Mouse (Mus musculus): ENCODE data around the gene Cacna1i. TPM values are rescaled to one million over a fixed set of nuclear protein-coding genes. Genes with fewer than 3 reads are reported as not detected.

Gene Cacna1i
- total RNA-seq (2021): under 1 TPM; 0.28 to 0.46 TPM
- long read RNA-seq, experiment 1: 0 reads
- long read RNA-seq, experiment 2: 0 reads

DNA sequence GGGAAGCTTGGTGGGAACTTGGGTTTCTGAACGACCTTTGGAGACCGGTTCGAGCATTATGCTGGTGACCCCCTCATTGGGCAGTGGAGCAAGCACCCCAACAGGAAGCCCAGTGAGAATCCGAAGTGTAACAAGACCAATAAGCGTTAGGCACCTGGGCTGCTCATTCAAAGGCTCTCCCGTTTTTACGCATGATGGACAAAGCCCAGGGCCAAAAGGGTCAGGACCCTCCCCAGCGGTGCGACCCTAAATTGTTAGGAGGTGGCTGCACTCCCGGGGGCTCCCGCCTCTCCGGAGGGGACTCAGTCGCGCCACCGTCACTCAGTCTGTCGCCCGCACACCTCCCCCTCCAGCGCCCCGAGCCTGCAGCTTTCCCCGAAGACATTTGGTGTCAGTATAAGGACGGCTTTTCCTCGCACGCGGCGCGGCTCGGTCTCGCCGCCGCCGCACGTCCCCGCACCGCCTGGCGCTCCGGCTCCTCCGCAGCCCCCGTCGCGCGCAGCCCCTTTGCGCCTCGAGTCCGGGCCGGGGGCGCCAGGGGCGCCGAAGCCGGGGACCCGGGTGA, at the start of gene Cacna1i:
Gene Cacna1i (plus strand): TSS at position 388 of the 565 bp plus-strand sequence.
- H3K4me3 ChIP-seq: peak within 1 kb of the TSS; percentile 55
- no peak for TF ChIP-seq CTCF (IDR thresholded peaks at IDR 0.05)
- H3K27ac ChIP-seq: no peak within 1 kb of the TSS
- DNase-seq: no peak
- intact Hi-C loops (cut with DNase I): no loop called here

GRCm38 (mm10) chr15:80248135-80248534, 38.9 kb upstream of the Cacna1i start:
- no peak for TF ChIP-seq CTCF (IDR thresholded peaks at IDR 0.05)
- H3K27ac ChIP-seq: no peak overlapping the region
- H3K4me3 ChIP-seq: no peak overlapping the region
- DNase-seq: no peak
- intact Hi-C loops (cut with DNase I): no loop called here

DNA sequence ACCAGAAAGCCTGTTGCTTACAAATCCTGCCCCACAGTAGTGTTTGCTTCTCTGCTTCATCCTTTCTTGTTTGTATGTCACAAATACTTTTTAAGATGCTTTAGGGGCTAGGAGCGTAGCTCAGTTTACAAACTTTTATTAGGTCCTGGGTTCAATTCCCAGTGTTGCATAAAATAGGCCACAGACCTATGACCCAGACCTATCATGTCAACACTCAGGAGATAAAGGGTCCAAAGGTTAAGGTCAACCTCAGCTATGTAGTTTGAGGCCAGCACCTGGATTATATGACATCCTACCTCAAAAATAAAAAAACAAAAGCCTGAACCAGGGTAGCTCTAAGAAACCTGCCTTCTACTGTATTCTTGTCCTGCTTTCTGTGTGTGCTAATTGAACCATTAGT, 38.4 kb upstream of the Cacna1i start:
- DNase-seq: no peak
- no peak for TF ChIP-seq CTCF (IDR thresholded peaks at IDR 0.05)
- H3K27ac ChIP-seq: no peak overlapping the region
- intact Hi-C loops (cut with DNase I): no loop called here
- no peak overlapping the region for H3K4me3 ChIP-seq

GRCm38 (mm10) chr15:80249672-80250071, 37.4 kb upstream of the Cacna1i start:
- intact Hi-C loops (cut with DNase I): no loop called here
- no peak overlapping the region for H3K4me3 ChIP-seq
- TF ChIP-seq CTCF (IDR thresholded peaks at IDR 0.05): no peak
- H3K27ac ChIP-seq: no peak overlapping the region
- DNase-seq: no peak

DNA sequence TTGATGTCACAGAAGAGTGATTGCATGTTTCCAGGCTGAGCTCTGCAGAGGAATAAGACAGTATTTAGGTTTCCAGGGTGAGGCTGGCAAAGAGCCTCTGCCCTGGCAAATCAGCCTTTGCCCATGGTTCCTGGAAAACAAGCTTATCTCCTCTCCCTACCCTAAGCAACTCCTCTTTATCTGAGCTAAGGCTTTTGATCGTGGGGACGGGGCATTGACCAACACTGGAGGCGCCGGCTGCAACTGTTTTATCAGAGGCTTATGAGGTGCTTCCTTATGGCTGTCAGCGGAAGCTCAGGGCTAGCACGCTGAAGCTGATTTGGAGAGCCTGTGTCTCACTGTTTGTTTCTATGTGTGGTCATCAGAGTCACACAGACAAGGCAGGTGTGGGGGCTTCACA, 36.5 kb upstream of the Cacna1i start:
- Histone ChIP-seq H3K27ac (peak overlapping the region; percentile 63; the same call in 1 of the 2 replicates), H3K4me3 (no peak overlapping the region)
- DNase-seq: no peak
- intact Hi-C loops (cut with DNase I): no loop called here
- TF ChIP-seq CTCF (IDR thresholded peaks at IDR 0.05): no peak

GRCm38 (mm10) chr15:80253530-80253929, 33.5 kb upstream of the Cacna1i start:
- intact Hi-C loops (cut with DNase I): no loop called here
- TF ChIP-seq CTCF (IDR thresholded peaks at IDR 0.05): no peak
- Histone ChIP-seq H3K27ac (peak overlapping the region; percentile 99), H3K4me3 (no peak overlapping the region)
- DNase-seq: no peak

GRCm38 (mm10) chr15:80254207-80254606, 32.8 kb upstream of the Cacna1i start:
- DNase-seq: peak; percentile 47
- TF ChIP-seq CTCF (IDR thresholded peaks at IDR 0.05): no peak
- H3K4me3 ChIP-seq: peak overlapping the region; percentile 78
- intact Hi-C loops (cut with DNase I): loop anchor here (2.0 kb wide), 1 partner anchor 19 kb away; the partner anchor contains the start of genes AC140267.1 and Mief1
- H3K27ac ChIP-seq: peak overlapping the region; percentile 99

GRCm38 (mm10) chr15:80254847-80255645, 32.0 kb upstream of the Cacna1i start, which contains the start of gene Atf4:
Atf4 (plus strand) TSS chr15:80255184.
- intact Hi-C loops (cut with DNase I): loop anchor here (2.0 kb wide), 1 partner anchor 20 kb away; the partner anchor contains the start of genes AC140267.1 and Mief1
- peak; percentile 99 for DNase-seq
- H3K4me3 ChIP-seq: peak within 1 kb of the TSS; percentile 78
- TF ChIP-seq CTCF (IDR thresholded peaks at IDR 0.05): no peak
- peak within 1 kb of the TSS; percentile 99 for H3K27ac ChIP-seq

DNA sequence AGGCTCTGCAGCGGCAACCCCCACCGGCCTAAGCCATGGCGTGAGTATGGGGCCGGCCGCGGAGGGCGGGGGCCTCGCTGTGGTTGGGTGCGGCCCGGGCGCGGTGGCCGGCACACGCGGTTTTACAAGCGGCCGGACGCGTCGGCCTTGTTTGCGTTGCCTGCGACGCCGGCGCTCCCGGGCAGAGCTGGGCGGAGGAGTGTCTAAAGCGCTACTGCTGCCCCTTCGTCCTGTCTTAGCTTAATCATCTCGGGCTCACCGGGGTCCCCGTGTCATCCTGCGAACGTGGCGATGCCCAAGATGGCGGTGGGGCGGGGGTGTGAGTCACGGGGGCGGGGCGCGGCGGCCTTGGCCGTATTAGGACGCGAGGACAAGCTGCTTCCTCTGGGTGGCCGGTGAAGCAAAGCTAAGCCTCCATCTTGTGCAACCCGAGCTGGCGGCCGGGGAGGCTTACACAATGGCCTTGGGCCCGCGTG, 31.4 kb upstream of the Cacna1i start:
- intact Hi-C loops (cut with DNase I): loop anchor here (2.0 kb wide), 1 partner anchor 21 kb away; the partner anchor contains the start of genes AC140267.1 and Mief1
- Histone ChIP-seq H3K4me3 (peak overlapping the region; percentile 78), H3K27ac (peak overlapping the region; percentile 99)
- peak; percentile 93 for DNase-seq
- 0 out of 2 replicates have a peak, but pooled peaks have one; percentile 5 for TF ChIP-seq CTCF (IDR thresholded peaks at IDR 0.05)

GRCm38 (mm10) chr15:80256242-80256641, 30.8 kb upstream of the Cacna1i start:
- TF ChIP-seq CTCF (IDR thresholded peaks at IDR 0.05): no peak
- H3K27ac ChIP-seq: peak overlapping the region; percentile 99
- intact Hi-C loops (cut with DNase I): no loop called here
- peak; percentile 33 for DNase-seq
- H3K4me3 ChIP-seq: peak overlapping the region; percentile 78

DNA sequence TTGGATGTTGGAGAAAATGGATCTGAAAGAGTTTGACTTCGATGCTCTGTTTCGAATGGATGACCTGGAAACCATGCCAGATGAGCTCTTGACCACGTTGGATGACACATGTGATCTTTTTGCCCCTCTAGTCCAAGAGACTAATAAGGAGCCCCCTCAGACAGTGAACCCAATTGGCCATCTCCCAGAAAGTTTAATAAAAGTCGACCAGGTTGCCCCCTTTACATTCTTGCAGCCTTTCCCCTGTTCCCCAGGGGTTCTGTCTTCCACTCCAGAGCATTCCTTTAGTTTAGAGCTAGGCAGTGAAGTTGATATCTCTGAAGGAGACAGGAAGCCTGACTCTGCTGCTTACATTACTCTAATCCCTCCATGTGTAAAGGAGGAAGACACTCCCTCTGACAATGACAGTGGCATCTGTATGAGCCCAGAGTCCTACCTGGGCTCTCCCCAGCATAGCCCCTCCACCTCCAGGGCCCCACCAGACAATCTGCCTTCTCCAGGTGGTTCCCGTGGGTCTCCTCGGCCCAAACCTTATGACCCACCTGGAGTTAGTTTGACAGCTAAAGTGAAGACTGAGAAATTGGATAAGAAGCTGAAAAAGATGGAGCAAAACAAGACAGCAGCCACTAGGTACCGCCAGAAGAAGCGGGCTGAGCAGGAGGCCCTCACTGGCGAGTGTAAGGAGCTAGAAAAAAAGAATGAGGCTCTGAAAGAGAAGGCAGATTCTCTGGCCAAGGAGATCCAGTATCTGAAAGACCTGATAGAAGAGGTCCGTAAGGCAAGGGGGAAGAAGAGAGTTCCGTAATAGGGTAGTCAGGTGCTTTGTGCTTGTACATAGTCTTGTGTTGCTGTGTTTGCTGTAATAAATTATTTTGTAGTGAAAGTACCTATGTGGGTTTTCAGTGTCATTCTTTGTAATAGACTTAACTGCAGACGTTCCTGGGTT, 30.1 kb upstream of the Cacna1i start:
- Histone ChIP-seq H3K27ac (peak overlapping the region; percentile 99), H3K4me3 (peak overlapping the region; percentile 78)
- no peak for TF ChIP-seq CTCF (IDR thresholded peaks at IDR 0.05)
- intact Hi-C loops (cut with DNase I): no loop called here
- DNase-seq: no peak

Measured in gastrocnemius, adult 2 months (tissue).